Mouse (Mus musculus) urinary bladder, adult 18-20 months (tissue): ENCODE results near the gene Scai.
A peak's percentile ranks its signal among the peaks of the same experiment; 100 is the strongest.

Experiments used
- DNase-seq, 2 experiments: peaks; one replicate each; pipeline ENCODE4 v3.0.0; 2022; ENCODE audit warnings: low spot score in 2 of 2, mixed read lengths in 2 of 2

The Scai gene

DNA sequence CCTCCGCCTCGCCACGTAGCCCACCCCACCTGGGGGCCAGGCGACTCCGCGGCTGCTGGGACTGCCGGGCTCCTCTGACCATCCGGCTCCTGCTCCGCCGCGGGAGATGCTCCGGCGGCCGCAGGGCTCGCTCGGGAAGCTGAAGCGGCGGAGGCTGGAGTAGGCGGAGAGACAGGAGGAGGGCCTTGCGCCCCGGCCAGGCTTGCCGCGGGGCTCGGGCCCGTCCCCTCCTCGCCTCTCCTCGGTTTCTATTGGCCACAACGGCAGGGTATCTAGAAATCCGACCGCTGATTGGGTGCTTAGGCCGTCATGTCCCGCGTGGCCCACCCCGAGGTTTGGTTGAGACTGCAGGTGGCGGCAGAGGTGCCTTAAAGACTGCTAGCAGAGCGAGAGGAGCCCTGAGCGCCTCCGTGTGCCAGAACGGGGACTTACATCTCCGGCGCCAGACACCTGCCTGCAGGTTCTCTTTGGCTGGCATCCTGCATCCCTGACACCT, at the start of gene Scai:
Gene Scai (minus strand): TSS at position 174 of the 496 bp plus-strand sequence.
- peak; percentile 95 to 98 for DNase-seq

DNA sequence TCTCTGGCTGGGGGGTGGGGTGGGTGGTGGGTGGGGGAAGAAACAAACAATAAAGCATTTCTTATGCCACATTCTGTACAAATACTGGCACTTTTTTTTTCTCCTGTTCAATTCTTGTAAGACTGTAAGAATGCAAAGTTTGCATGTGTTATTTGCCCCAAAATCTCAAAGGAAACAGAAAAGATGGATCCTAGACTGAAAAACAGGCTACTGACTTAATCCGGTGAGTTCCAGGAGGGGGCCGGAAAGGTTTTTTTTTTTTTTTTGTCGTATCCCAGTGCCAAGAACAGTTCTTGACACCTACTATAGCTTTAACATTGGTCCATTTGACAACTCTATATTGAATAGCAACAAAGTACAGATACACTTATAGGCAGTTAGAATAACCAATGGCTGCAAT, 36.2 kb upstream of the Scai start:
- no peak for DNase-seq

GRCm38 (mm10) chr2:39226019-39226640, 35.6 kb upstream of the Scai start, which contains the start of gene Ppp6c:
Ppp6c (minus strand) TSS chr2:39226451.
- DNase-seq = peak; percentile 80 to 91

GRCm38 (mm10) chr2:39225331-39226018, 34.9 kb upstream of the Scai start:
- peak; percentile 11 to 70 for DNase-seq

- no peak for DNase-seq
Measured at GRCm38 (mm10) chr2:39224621-39225020, 34.1 kb upstream of the Scai start.

- DNase-seq = no peak
Measured at GRCm38 (mm10) chr2:39220010-39220409, 29.5 kb upstream of the Scai start.

GRCm38 (mm10) chr2:39219034-39219433, 28.5 kb upstream of the Scai start:
- no peak for DNase-seq

DNA sequence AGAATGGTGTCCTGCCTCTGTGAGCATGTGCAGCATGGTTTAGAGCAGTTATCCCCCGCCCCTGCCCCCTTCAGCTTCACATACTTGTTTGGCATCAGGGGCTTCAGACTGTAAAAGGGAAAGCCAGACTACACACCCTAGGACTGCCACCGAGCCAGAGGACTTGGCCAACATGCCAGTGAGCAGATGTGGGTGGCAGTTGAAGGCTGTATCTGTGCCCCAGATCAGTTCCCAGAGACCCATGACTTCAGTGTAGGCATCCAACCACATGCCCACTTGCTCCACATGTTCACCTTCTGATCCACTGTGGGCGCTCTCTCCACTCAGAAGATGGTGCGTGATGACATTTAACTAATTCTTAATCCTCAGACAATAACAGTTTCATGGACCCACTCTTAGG, 26.6 kb upstream of the Scai start:
- no peak for DNase-seq

DNA sequence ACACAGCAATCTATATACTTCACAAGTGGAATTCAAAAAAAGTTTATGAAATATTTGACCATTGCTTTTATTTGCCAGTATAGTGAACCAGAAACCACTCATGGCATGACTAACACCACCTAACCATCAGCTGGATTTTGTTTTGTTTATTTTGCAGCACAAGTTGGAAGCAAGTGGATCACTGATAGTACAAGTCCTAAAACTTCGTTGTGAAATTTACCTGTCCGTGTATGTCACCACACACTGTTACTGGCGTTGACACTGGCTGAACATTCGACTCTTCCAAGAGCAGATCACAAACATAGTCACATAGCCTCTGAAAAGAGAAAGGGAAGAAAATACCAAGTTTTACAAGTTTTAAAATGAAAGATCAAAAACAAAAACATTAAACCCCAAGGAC, 20.2 kb upstream of the Scai start:
- no peak for DNase-seq

DNA sequence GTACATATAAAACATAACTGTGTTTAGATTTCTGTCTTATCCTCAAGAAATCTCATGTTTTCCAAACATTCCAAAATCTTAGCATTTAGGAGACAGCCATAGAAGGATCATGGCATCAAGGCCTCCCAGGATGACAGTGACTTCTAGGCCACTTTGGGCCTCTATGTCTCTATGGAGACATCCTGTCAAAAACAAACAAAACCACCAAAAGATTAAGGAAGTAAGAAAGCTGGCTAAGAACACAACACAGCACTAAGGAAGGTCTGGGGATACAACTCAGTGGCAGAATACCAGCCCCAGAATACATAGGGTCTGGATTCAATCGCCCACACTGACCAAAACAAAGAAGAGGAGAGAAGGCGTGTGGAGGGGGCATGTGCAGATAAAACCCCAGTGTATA, 12.8 kb upstream of the Scai start:
- no peak for DNase-seq

GRCm38 (mm10) chr2:39194809-39195208, 4.3 kb upstream of the Scai start:
- DNase-seq = no peak

DNA sequence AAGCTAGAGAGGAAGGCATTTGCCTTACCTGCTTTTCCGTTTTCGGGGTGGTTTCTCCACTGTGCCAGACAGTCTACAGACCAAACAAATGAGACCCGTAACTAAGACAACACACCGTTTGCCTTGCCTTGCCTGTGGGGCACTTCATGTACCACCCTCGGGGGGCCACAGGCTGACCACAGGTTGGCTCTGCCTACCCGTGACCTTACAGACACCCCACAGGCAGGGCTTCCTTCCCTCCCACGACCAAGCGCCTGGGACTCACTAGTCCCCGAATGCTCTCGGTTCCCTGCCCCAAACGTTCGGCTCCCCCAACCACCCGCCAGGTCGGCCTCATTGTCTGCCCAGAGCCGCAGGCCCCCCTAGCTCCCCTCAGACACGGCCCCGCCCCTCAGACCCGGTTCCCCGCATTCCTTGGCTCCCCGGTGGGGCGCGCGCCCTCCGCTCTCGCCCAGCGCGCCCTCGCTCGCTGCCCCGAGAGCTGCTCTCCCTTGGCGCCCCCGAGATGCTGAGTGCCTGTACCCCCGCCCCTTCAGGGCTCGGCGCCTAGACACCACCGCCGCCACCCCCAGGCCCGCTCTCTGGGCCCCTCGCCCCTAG, 473 bp downstream of the Scai start:
- no peak for DNase-seq

GRCm38 (mm10) chr2:39185942-39186341, 4.6 kb downstream of the Scai start:
- no peak for DNase-seq

DNA sequence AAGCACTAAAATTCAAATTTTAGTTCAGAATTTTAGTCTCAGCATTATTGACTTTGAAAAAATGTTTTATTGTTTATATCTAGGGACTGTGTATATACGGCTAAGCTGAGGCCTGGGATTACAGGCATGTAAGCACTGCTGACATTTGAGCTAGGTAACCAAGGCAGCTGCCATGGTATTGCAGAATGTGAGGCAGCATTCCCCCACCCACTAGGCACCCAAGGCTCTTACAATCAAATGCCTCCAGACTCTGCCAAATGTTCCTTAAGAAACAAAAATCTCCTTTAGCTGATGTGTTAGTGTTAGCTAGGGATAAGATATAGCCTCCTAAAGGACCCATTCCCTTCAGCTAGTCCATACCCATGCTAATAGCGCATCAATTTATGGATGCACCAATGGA, 6.9 kb downstream of the Scai start:
- DNase-seq = no peak

- no peak for DNase-seq
Measured at GRCm38 (mm10) chr2:39160996-39161395, 29.5 kb downstream of the Scai start.

- DNase-seq = no peak
Measured at GRCm38 (mm10) chr2:39157916-39158315, 32.6 kb downstream of the Scai start.

DNA sequence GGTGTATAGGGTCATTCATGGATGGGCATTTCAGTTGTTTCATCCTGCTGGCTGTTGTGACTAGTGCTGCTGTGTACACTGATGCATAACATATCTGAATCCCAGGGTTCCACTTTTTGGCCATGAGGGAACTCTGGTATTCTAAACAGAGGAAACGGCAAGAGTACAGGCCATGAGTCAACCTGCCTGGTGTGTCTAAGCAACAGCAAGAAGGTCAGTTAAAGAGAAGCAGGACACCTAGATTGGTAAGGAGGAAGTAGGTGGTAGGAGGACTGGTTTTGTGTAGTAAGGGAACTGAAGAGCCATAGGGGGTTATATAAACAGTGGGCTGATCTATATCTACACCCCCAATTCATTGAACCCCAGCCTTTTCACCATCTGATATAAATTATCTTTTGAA, 33.7 kb downstream of the Scai start:
- no peak for DNase-seq

DNA sequence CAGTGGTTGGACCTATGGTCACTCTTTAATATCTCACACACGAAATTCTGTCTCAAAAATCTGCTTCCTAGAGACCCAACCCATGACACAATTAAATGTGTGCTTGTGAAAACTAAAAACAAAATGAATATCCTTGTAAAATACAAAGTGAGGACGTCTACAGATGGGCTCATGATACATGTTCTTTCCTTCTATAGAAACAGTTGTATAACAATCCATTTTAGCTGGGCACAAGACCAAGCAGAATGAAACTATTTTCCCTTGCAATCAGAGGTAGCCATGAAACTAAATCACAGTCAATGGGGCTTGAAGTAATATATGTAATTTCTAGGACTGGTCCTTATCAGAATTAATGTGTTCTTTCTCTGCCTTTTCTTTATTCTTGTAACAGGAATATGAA, 39.6 kb downstream of the Scai start:
- DNase-seq = no peak

- no peak for DNase-seq
Measured at GRCm38 (mm10) chr2:39148075-39148474, 42.5 kb downstream of the Scai start.

DNA sequence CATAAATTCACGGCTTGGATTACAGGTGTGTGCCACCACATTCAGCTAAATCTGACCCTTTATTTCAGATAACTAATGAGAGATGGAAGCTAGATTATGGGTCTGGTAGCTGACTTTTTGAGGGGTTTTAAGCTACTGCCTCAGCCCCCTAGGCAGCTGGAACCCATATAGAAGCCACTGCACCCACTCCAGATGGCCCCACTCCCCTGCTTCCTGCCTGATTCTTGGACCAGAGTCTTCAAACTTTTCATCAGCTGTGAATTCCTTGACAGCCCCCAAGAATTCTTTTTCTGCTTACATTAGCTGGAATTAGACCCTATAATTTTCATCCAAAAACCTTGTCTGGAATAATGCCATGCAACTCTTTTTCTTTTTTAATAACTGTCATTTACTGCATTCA, 44.1 kb downstream of the Scai start:
- DNase-seq = no peak

- no peak for DNase-seq
Measured at GRCm38 (mm10) chr2:39142357-39142948, 48.1 kb downstream of the Scai start.

DNA sequence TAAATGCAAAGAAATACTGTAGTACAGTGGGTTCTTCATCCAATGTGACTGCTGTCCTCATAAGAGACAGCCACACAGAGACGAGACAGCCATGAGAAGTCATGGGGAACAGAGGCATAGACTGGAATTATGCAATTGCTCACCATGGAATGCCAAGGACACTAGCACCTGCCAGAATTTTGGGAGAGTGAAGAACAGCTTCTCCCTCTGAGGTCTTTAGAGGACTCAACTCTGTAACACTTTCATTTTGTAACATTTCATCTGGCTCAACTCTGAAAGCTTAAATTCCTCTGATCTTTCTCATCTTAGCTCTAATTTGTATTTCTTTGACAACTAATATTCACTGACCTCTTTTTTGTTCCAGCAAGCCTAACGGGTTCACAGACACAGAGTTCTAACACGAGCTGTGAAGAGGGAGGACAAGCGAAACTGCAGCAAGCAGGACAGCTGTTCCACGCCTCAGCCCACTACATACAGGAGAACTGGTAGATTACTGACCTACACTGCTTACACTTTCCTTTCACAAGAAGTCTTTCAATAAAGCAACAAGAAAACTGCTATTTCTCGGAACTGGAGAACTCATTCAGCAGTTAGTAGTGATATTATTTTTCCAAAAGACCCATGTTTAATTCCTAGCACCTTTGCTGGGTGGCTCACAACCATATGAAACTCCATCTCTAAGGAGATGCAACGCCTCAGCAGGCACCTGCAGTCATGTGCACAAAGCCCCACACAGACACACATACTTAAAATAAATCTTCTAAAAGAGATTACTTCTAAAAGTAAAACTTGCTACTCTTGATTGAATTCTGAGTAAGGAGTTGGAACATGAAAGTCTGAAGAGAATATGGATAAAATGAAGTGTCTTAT, 49.7 kb downstream of the Scai start:
- no peak for DNase-seq
